Mouse (Mus musculus): ENCODE results near the gene Dock4.

DNA sequence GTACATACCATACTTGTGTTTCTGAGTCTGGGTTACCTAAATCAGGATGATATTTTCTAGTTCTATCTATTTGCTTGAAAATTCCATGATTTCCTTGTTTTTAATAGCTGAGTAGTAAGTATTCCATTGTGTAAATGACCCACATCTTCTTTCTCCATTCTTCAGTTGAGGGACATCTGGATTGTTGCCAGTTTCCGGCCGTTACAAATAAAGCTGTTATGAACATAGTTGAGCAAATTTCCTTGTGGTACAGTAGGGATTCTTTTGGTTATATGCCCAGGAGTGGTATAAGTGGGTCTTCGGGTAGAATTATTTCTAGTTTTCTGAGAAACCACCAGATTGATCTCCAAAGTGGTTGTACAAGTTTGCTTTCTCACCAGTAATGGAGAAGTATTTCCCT, 79.3 kb downstream of the Dock4 start:
- TF ChIP-seq POLR2A (IDR thresholded peaks at IDR 0.05; ENCODE audit: control insufficient read depth, extremely low read depth, insufficient read depth, low read length, poor library complexity) (no peak), CTCF (IDR thresholded peaks at IDR 0.05; ENCODE audit: borderline replicate concordance, control insufficient read depth, extremely low read depth, insufficient read depth, low read length, poor library complexity) (no peak)
